Mouse (Mus musculus): Measurements from ENCODE around the gene Cdh6.

DNA sequence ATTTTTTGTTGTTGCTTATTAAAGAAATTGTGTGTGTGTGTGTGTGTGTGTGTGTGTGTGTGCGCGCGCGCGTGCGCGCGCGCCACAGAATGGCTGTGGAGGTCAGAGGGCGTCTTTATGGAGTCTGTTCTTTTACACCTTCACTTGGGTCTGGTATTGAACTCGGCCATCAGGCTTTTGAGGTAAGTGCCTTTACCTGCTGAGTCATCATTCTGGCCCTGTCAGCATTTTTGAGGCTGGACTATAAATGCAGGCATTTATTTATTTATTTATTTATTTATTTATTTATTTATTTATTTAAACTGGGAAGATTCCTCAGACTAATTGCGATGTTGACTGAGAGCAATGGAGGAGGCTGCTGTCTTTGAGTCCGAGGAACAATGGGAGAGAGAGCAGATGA lies 109.8 kb downstream of the Cdh6 start:
- TF ChIP-seq CTCF (IDR thresholded peaks at IDR 0.05; ENCODE audit: low read depth, low read length) (no peak), POLR2A (IDR thresholded peaks at IDR 0.05; ENCODE audit: extremely low read depth, insufficient read depth, low read length) (no peak)

All from liver, adult 2 months (tissue).